Comparison of ENCODE assay signal across 19 mouse cellular contexts in the genomic region with DNA sequence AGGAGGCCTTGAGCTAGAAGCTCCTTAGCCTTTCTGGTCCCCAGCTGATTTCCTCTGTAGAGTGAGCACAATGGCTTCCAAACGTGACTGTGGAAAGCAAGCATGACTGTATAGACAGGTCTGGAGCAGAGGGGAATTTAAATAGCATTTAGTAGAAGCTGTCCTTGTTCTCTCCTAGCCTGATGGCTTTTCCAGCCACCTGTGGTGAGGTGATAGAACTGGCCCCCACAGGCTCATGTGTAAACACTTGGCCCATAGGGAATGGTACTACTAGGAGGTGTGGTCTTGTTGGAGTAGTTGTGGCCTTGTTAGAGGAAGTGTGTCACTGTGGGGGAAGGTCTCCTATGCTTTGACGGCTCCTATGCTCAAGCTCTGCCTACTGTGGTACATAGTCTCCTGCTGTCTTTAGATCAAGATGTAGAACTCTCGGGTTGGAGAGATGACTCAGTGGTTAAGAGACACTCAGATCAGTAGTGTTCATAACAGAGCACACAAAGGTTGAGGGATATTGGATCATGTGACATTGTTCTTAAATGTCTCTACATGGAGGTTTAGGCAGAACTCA. TPM values are rescaled to one million over a fixed set of nuclear protein-coding genes. Genes with fewer than 3 reads are reported as not detected.
A peak's percentile ranks its signal among the peaks of the same experiment; 100 is the strongest.
DNase-seq lines count a peak whose midpoint lies in the region; ATAC-seq and TF ChIP-seq lines count a peak whose summit lies in the region.
"Had no signal": no experiment of that assay in that cellular context is flagged by ENCODE, and none has a peak within 500 bp of the region (broad histone marks: within the 10 kb centered on the region; RNA-seq: fewer than 3 reads in every experiment).

No protein-coding gene starts in this region.

- no peak for DNase-seq in heart, embryonic 10.5 days (ENCODE audit: low spot score)
- no peak for DNase-seq in heart, postnatal 25 days (ENCODE audit: low spot score)
- peak; percentile 38 for DNase-seq in CD4-positive helper T cell, adult 2 months (ENCODE audit: low read depth, low spot score)
- peak; percentile 39 for DNase-seq in naive thymus-derived CD4-positive, alpha-beta T cell, adult 2 months (ENCODE audit: low read depth)
- DNase-seq in frontal cortex, adult 2 months (ENCODE audit: extremely low spot score in 1 of 2, low spot score in 1 of 2) = no peak
- DNase-seq in neural tube, embryonic 10.5 days (ENCODE audit: extremely low spot score, low spot score) = no peak
- no peak for DNase-seq in urinary bladder, postnatal 14 days (ENCODE audit: low spot score)
- DNase-seq: adrenal gland, postnatal 14 days; cerebellum, postnatal 14 days; kidney, adult 18-20 months had no signal

- no peak overlapping the region for H3K9ac ChIP-seq in intestine, postnatal 0 days (ENCODE audit: low read depth, low read length)

- 56% methylated on average over 3 of the region's 3 CpGs for WGBS in heart, embryonic 10.5 days
- 67% methylated on average over 3 of the region's 3 CpGs for WGBS in intestine, postnatal 0 days

- 0 out of 2 replicates have a peak overlapping the region, but pooled peaks have one; percentile 92 for H3K27ac ChIP-seq in heart, embryonic 10.5 days
- 0 out of 2 replicates have a peak overlapping the region, but pooled peaks have one; percentile 9 for H3K27ac ChIP-seq in intestine, postnatal 0 days (ENCODE audit: low read depth, low read length)
- H3K27ac ChIP-seq: limb, embryonic 13.5 days; midbrain, embryonic 15.5 days had no signal

- ATAC-seq in intestine, postnatal 0 days = no peak

- no peaks in the 10 kb centered on the region for H3K9me3 ChIP-seq in heart, embryonic 10.5 days
- no peaks in the 10 kb centered on the region for H3K9me3 ChIP-seq in intestine, postnatal 0 days (ENCODE audit: control insufficient read depth)
- H3K9me3 ChIP-seq: limb, embryonic 13.5 days; midbrain, embryonic 15.5 days had no signal

- H3K4me2 ChIP-seq in intestine, postnatal 0 days (replicated peaks; ENCODE audit: low read depth) = no peak overlapping the region

- no peaks in the 10 kb centered on the region for H3K36me3 ChIP-seq in heart, embryonic 10.5 days
- no peaks in the 10 kb centered on the region for H3K36me3 ChIP-seq in intestine, postnatal 0 days (ENCODE audit: control insufficient read depth, insufficient read depth)
- H3K36me3 ChIP-seq: limb, embryonic 13.5 days; midbrain, embryonic 15.5 days had no signal

- no peaks in the 10 kb centered on the region for H3K27me3 ChIP-seq in heart, embryonic 10.5 days (ENCODE audit: insufficient read depth, poor library complexity, severe bottlenecking)
- H3K27me3 ChIP-seq in intestine, postnatal 0 days (replicated peaks; ENCODE audit: control insufficient read depth, insufficient read depth, low read length) = no peaks in the 10 kb centered on the region
- H3K27me3 ChIP-seq: limb, embryonic 13.5 days; midbrain, embryonic 15.5 days had no signal

- intact Hi-C loops in heart, postnatal 25 days (cut with DNase I) = loop anchor here (5.0 kb wide), 1 partner anchor 42 kb away; the partner anchor contains the start of gene Tiprl

- TF ChIP-seq CTCF in intestine, postnatal 0 days (IDR thresholded peaks at IDR 0.05; ENCODE audit: low read depth) = no peak

- H3K4me1 ChIP-seq in heart, embryonic 10.5 days = peaks cover 32% of the 10 kb centered on the region
- peaks cover 10% of the 10 kb centered on the region for H3K4me1 ChIP-seq in intestine, postnatal 0 days (replicated peaks; ENCODE audit: control insufficient read depth, insufficient read depth, low read length)

- H3K4me3 ChIP-seq in heart, embryonic 10.5 days = no peak overlapping the region
- H3K4me3 ChIP-seq in intestine, postnatal 0 days (ENCODE audit: low read depth, low read length) = no peak overlapping the region

RNA-seq across cellular contexts. Expression of gene Sft2d2, which starts 1.2 kb away (rescaled TPM):
- polyA plus RNA-seq in heart, embryonic 10.5 days (2016; fragmentation: Nextera tagmentation; extraction: Ambion mirVana) = 18.8 and 23.6 TPM in 2 replicates
- total RNA-seq in heart, postnatal 25 days (2021) = 10 to 100 TPM; 12.4 to 13.5 TPM
- polyA plus RNA-seq in intestine, postnatal 0 days (2015; fragmentation: Nextera tagmentation; extraction: Ambion mirVana) = 24.3 and 26.1 TPM in 2 replicates
- 17.9 and 22.5 TPM in 2 replicates for polyA plus RNA-seq in frontal cortex, adult 2 months (2012; rRNA removed)

RNA-seq across cellular contexts. Expression of gene Tbx19, which starts 34.9 kb away (rescaled TPM):
- polyA plus RNA-seq in heart, embryonic 10.5 days (2016; fragmentation: Nextera tagmentation; extraction: Ambion mirVana) = not detected in 2 replicates
- not detected for total RNA-seq in heart, postnatal 25 days (2021)
- polyA plus RNA-seq in intestine, postnatal 0 days (2015; fragmentation: Nextera tagmentation; extraction: Ambion mirVana) = 0.05 TPM in 1 of 2 replicates, not detected in the other
- polyA plus RNA-seq in frontal cortex, adult 2 months (2012; rRNA removed) = not detected in 2 replicates
- total RNA-seq: adrenal gland, postnatal 14 days; gastrocnemius, adult 18-20 months; heart, adult 8-10 months; hematopoietic stem cell, adult 5-6 weeks; layer of hippocampus, adult 2 months; left cerebral cortex, adult 8-10 months had no signal
- polyA plus RNA-seq: limb, embryonic 13.5 days; neural tube, embryonic 14.5 days had no signal

RNA-seq across cellular contexts. Expression of gene Tiprl, which starts 41.3 kb away (rescaled TPM):
- 87.9 and 92.0 TPM in 2 replicates for polyA plus RNA-seq in heart, embryonic 10.5 days (2016; fragmentation: Nextera tagmentation; extraction: Ambion mirVana)
- 10 to 100 TPM; 33.9 to 38.4 TPM for total RNA-seq in heart, postnatal 25 days (2021)
- 59.7 and 61.9 TPM in 2 replicates for polyA plus RNA-seq in intestine, postnatal 0 days (2015; fragmentation: Nextera tagmentation; extraction: Ambion mirVana)
- 52.7 and 56.3 TPM in 2 replicates for polyA plus RNA-seq in frontal cortex, adult 2 months (2012; rRNA removed)

Comparison
In these comparisons a context has a peak if more than half of its experiments do, and no peak if none do; other contexts are left out.
1. DNase-seq: peak in CD4-positive helper T cell, adult 2 months (single experiment) and naive thymus-derived CD4-positive, alpha-beta T cell, adult 2 months (single experiment); none in heart, embryonic 10.5 days (single experiment), heart, postnatal 25 days (single experiment), frontal cortex, adult 2 months (0 of 2), neural tube, embryonic 10.5 days (single experiment) and urinary bladder, postnatal 14 days (single experiment).